Mouse (Mus musculus): ENCODE measurements around the gene Hspa1l.
"Not testable (repeated sequence)": the region's sequence is repeated elsewhere in the genome, so short reads cannot be mapped to it uniquely, and the experiment has no call there.

The Hspa1l gene

GRCm38 (mm10) chr17:34972069-34972749 is at the start of gene Hspa1l, which contains the start of gene Hspa1a:
Hspa1l (plus strand) TSS chr17:34972703.
Hspa1a (minus strand) TSS chr17:34972156.
- DNase-seq (ENCODE audit: low spot score) = not testable (repeated sequence)

- DNase-seq (ENCODE audit: low spot score) = no peak
These were observed 49.6 kb upstream of the Hspa1l start for GRCm38 (mm10) chr17:34922939-34923338.

- DNase-seq (ENCODE audit: low spot score) = no peak
These were observed 48.2 kb upstream of the Hspa1l start for GRCm38 (mm10) chr17:34924258-34924657.

GRCm38 (mm10) chr17:34927306-34928019 is 45.0 kb upstream of the Hspa1l start:
- DNase-seq (ENCODE audit: low spot score) = no peak

- DNase-seq (ENCODE audit: low spot score) = no peak
These were observed 43.7 kb upstream of the Hspa1l start for GRCm38 (mm10) chr17:34928841-34929240.

GRCm38 (mm10) chr17:34931061-34931734 is 41.3 kb upstream of the Hspa1l start, which contains the start of gene Neu1:
Neu1 (plus strand) TSS chr17:34931253.
- DNase-seq (ENCODE audit: low spot score) = peak; percentile 97

GRCm38 (mm10) chr17:34931735-34932098 is 40.8 kb upstream of the Hspa1l start:
- peak; percentile 12 for DNase-seq (ENCODE audit: low spot score)

GRCm38 (mm10) chr17:34932287-34932686 is 40.2 kb upstream of the Hspa1l start:
- no peak for DNase-seq (ENCODE audit: low spot score)

- no peak for DNase-seq (ENCODE audit: low spot score)
These were observed 38.5 kb upstream of the Hspa1l start for GRCm38 (mm10) chr17:34934031-34934430.

GRCm38 (mm10) chr17:34934830-34935229 is 37.7 kb upstream of the Hspa1l start:
- no peak for DNase-seq (ENCODE audit: low spot score)

GRCm38 (mm10) chr17:34937960-34938505 is 34.5 kb upstream of the Hspa1l start:
- DNase-seq (ENCODE audit: low spot score) = no peak

GRCm38 (mm10) chr17:34941344-34942041 is 31.0 kb upstream of the Hspa1l start:
- DNase-seq (ENCODE audit: low spot score) = peak; percentile 16

GRCm38 (mm10) chr17:34943128-34943815 is 29.2 kb upstream of the Hspa1l start:
- no peak for DNase-seq (ENCODE audit: low spot score)

GRCm38 (mm10) chr17:34944362-34944761 is 28.1 kb upstream of the Hspa1l start:
- DNase-seq (ENCODE audit: low spot score) = no peak

GRCm38 (mm10) chr17:34946486-34947140 is 25.9 kb upstream of the Hspa1l start:
- DNase-seq (ENCODE audit: low spot score) = no peak

- no peak for DNase-seq (ENCODE audit: low spot score)
These were observed 24.9 kb upstream of the Hspa1l start for GRCm38 (mm10) chr17:34947606-34948005.

- not testable (repeated sequence) for DNase-seq (ENCODE audit: low spot score)
These were observed 23.6 kb upstream of the Hspa1l start for GRCm38 (mm10) chr17:34948721-34949552.

GRCm38 (mm10) chr17:34949553-34949969 is 22.9 kb upstream of the Hspa1l start:
- DNase-seq (ENCODE audit: low spot score) = no peak

GRCm38 (mm10) chr17:34950514-34951455 is 21.7 kb upstream of the Hspa1l start:
- DNase-seq (ENCODE audit: low spot score) = peak; percentile 7
